Mouse (Mus musculus): ENCODE measurements around the gene Rab1a. TPM values are rescaled to one million over a fixed set of nuclear protein-coding genes. Genes with fewer than 3 reads are reported as not detected.

The Rab1a gene
- polyA plus RNA-seq, 1 experiment from 2014 or later: 268 TPM

DNA sequence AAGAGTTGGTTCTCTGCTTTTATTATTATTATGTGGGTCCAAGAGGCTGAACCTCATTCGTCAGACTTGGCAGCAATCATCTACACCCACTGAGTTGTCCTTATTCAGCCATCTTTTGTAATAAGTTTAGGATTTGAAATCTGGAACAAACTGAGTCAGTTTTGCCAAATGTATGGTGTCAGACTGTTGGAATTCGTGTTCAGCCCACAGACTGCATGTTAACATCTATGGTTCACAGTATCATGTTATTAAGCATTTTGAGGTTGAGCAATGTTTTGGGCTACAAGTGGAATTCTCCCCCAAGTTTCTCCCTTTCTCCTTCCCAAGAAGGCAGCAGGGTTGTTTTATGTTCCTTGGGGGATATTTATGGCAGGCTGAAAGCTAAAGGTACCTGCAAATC, 51.9 kb downstream of the Rab1a start:
- Histone ChIP-seq H3K36me3 (no peaks in the 10 kb centered on the region), H3K4me2 (replicated peaks) (no peak overlapping the region), H3K4me3 (no peak overlapping the region), H3K9me3 (no peaks in the 10 kb centered on the region), H3K9ac (no peak overlapping the region), H3K27ac (no peak overlapping the region), H3K27me3 (no peaks in the 10 kb centered on the region), H3K4me1 (peaks cover 9% of the 10 kb centered on the region; the same call in 1 of the 2 replicates)
- 74% methylated on average over 2 of the region's 2 CpGs for WGBS
- ATAC-seq (ENCODE audit: low FRiP score, low read depth): no peak

DNA sequence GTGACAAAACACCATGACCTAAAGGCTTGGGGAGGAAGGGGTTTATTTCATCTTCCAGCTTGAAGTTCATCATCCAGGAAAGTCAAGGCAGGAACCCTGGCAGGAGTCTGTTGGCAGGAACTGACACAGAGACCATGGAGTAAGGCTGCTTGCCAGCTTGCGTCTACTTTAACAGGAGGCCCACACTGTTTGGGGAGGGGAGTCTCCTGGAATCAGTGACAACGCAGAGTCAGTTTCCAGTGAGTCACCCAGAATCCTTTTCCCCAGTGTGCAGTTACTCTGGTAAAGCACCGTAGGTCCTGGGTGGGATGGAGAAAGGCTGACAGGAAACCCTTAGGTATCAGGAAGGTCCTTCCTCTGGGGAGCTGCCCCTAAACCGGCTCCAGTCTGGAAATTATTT, 53.6 kb downstream of the Rab1a start:
- H3K27me3 ChIP-seq: no peaks in the 10 kb centered on the region
- H3K9ac ChIP-seq: no peak overlapping the region
- no peaks in the 10 kb centered on the region for H3K36me3 ChIP-seq
- ATAC-seq (ENCODE audit: low FRiP score, low read depth): no peak
- H3K27ac ChIP-seq: no peak overlapping the region
- H3K4me3 ChIP-seq: no peak overlapping the region
- H3K4me1 ChIP-seq: peaks cover 5% of the 10 kb centered on the region; the same call in 1 of the 2 replicates
- no peak overlapping the region for H3K4me2 ChIP-seq (replicated peaks)
- 82% methylated on average over 4 of the region's 4 CpGs for WGBS
- no peaks in the 10 kb centered on the region for H3K9me3 ChIP-seq

DNA sequence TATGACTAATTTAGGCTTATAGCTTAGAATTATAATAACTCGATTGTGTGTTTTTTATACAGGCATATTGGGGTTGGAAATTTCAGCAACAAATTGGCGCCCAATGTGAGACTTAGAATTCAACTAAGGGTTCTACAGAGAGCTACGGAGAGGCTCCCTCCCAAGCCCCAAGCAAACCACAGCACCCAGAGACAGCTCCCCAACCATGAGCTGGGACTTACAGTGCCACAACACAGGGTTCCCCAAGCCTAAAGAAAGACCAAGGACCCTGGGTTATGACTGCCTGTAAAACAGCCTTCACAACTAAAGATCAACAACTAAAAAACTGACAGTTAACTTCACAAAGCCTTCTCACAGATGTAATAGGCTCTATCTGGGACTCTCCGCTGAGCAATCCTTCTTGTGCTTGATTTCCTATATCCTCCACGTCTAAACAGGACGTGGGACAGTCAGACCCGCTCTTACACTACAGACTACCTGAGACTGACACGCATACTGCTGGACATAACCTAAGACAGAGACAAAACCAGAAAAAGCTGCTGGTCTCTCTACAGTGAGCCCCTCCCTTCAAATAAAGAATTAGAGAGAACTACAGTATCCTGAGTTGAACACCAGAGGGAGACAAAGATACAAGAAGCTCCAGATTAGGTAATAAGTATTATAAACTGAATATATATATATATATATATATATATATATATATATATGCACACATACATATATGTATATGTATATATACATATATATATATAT, 61.6 kb downstream of the Rab1a start:
- H3K27me3 ChIP-seq: no peaks in the 10 kb centered on the region
- H3K4me2 ChIP-seq (replicated peaks): no peak overlapping the region
- H3K9me3 ChIP-seq: no peaks in the 10 kb centered on the region
- 56% methylated on average over 8 of the region's 8 CpGs for WGBS
- H3K4me1 ChIP-seq: no peaks in the 10 kb centered on the region
- no peak overlapping the region for H3K27ac ChIP-seq
- no peaks in the 10 kb centered on the region for H3K36me3 ChIP-seq
- H3K9ac ChIP-seq: no peak overlapping the region
- ATAC-seq (ENCODE audit: low FRiP score, low read depth): no peak
- H3K4me3 ChIP-seq: no peak overlapping the region

DNA sequence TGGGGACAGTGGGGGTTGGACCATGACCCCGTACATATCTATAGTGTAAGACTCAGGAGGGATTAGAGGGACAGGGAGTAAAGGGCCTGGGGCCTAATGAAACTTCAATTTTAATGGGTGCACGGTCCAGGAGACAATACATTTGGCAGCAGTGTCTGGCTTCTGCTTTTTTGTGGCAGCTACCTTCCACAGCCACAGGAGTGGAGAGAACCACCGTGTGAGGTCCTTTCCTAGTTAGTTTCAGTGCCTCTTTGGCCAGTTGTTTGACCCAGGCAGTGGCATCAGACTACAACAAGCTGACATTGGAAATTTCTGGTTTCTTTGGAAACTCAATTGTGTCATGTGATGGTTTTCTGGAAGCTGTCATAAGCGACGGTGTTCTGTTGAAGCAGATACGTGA, 68.7 kb downstream of the Rab1a start:
- Histone ChIP-seq H3K9me3 (no peaks in the 10 kb centered on the region), H3K4me3 (no peak overlapping the region), H3K4me1 (no peaks in the 10 kb centered on the region), H3K27me3 (no peaks in the 10 kb centered on the region), H3K9ac (no peak overlapping the region), H3K4me2 (replicated peaks) (no peak overlapping the region), H3K36me3 (no peaks in the 10 kb centered on the region), H3K27ac (no peak overlapping the region)
- ATAC-seq (ENCODE audit: low FRiP score, low read depth): no peak
- WGBS: 80% methylated on average over 6 of the region's 6 CpGs

DNA sequence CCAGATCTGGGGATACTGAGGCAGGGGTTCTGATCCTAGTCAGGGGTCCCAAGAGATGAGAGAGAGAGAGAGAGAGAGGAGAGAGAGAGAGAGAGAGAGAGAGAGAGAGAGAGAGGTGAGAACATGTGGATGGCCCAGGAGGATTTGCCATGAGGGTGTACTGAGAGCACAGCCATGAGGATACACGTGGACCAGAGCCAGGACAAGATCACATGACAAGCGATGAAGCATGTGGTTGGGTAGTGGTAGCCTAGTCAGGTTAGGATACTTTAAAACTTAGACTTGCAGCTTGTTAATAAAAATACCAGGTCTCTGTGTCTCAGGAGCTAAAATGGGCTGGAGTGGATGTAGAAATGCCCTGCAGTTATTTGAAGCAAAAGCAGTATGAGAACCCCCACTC, 74.7 kb downstream of the Rab1a start:
- Histone ChIP-seq H3K9me3 (no peaks in the 10 kb centered on the region), H3K27me3 (no peaks in the 10 kb centered on the region), H3K27ac (no peak overlapping the region), H3K4me3 (no peak overlapping the region), H3K4me1 (no peaks in the 10 kb centered on the region), H3K9ac (no peak overlapping the region), H3K36me3 (no peaks in the 10 kb centered on the region), H3K4me2 (replicated peaks) (no peak overlapping the region)
- 63% methylated on average over 2 of the region's 2 CpGs for WGBS
- no peak for ATAC-seq (ENCODE audit: low FRiP score, low read depth)

Other genes with a start within 250 kb of the Rab1a start
- 119 and 120 TPM in 2 replicates for gene Actr2, start 88.5 kb upstream of the Rab1a start, polyA plus RNA-seq (2015; fragmentation: Nextera tagmentation; extraction: Ambion mirVana)
- 33.3 and 36.8 TPM in 2 replicates for gene Cep68, start 48.0 kb downstream of the Rab1a start, polyA plus RNA-seq (2015; fragmentation: Nextera tagmentation; extraction: Ambion mirVana)
- 14.5 and 16.4 TPM in 2 replicates for gene Slc1a4, start 131.3 kb downstream of the Rab1a start, polyA plus RNA-seq (2015; fragmentation: Nextera tagmentation; extraction: Ambion mirVana)